Mouse (Mus musculus) CH12.LX (cell line): Measurements from ENCODE around the gene Alg2. TPM values are rescaled to one million over a fixed set of nuclear protein-coding genes. Genes with fewer than 3 reads are reported as not detected.

Experiments used
- DNase-seq: peaks from one replicate; pipeline ENCODE4 v3.0.0-alpha.2; 2013; ENCODE audit errors: extremely low read depth
- H3K27ac ChIP-seq: 2 replicates; pipeline ENCODE4 v1.5.1; 2012; ENCODE audit warnings: low read depth, mild to moderate bottlenecking, control low read depth, moderate library complexity; ENCODE audit not compliant: insufficient read depth
- H3K27me3 ChIP-seq: replicated peaks from 2 replicates; pipeline ENCODE3; 2012; ENCODE audit warnings: inconsistent platforms
- H3K36me3 ChIP-seq, 2 experiments: replicated peaks in 1 of 2; 2 replicates each; pipeline versions ENCODE3 to v1.6.1; 2012; ENCODE audit warnings: inconsistent platforms in 1 of 2, low read length in 1 of 2, mild to moderate bottlenecking in 1 of 2, mixed read lengths in 1 of 2, moderate library complexity in 1 of 2; ENCODE audit not compliant: control insufficient read depth in 1 of 2, insufficient read depth in 1 of 2
- H3K4me1 ChIP-seq, 2 experiments: 2 replicates each; pipeline ENCODE4 v1.6.1; 2012; ENCODE audit warnings: inconsistent platforms in 1 of 2, moderate library complexity in 1 of 2; ENCODE audit not compliant: insufficient read depth in 2 of 2, control insufficient read depth in 1 of 2
- H3K4me2 ChIP-seq: 2 replicates; pipeline ENCODE4 v1.6.1; 2012; ENCODE audit warnings: low read depth, mild to moderate bottlenecking, control low read depth; ENCODE audit not compliant: poor library complexity, insufficient read depth, severe bottlenecking
- H3K4me3 ChIP-seq, 3 experiments: fragments of 150-350 bp in 1 of 3; sonication (generic) in 1 of 3; replicated peaks in 1 of 3; 2 replicates each; pipeline versions ENCODE3 to v1.5.1; 2011 to 2012; ENCODE audit warnings: low read depth in 2 of 3, low read length in 2 of 3, mild to moderate bottlenecking in 2 of 3, moderate library complexity in 2 of 3, control low read depth in 1 of 3, improper control_type of control experiment in 1 of 3, inconsistent platforms in 1 of 3, mixed read lengths in 1 of 3; ENCODE audit not compliant: poor library complexity in 1 of 3
- H3K79me2 ChIP-seq: replicated peaks from 2 replicates; pipeline ENCODE4 v1.6.1; 2012; ENCODE audit warnings: mild to moderate bottlenecking, moderate library complexity; ENCODE audit not compliant: control insufficient read depth, poor library complexity, insufficient read depth, severe bottlenecking; ENCODE audit errors: extremely low read depth
- H3K9ac ChIP-seq: 2 replicates; pipeline ENCODE4 v1.6.1; 2012; ENCODE audit warnings: low read depth, mild to moderate bottlenecking, control low read depth, moderate library complexity; ENCODE audit not compliant: insufficient read depth
- H3K9me3 ChIP-seq: replicated peaks from 2 replicates; pipeline ENCODE3; 2012; ENCODE audit warnings: low read length, inconsistent platforms, mixed read lengths
- CHD1 ChIP-seq: IDR thresholded peaks from 2 replicates; pipeline ENCODE4 v1.6.1; 2012; ENCODE audit warnings: low read depth, low read length, improper control_type of control experiment, inconsistent platforms
- ELF1 ChIP-seq: IDR thresholded peaks from 2 replicates; pipeline ENCODE4 v1.6.1; 2014; ENCODE audit warnings: low read depth, mild to moderate bottlenecking, inconsistent platforms, low read length, improper control_type of control experiment
- ETS1 ChIP-seq: conservative IDR thresholded peaks from 2 replicates; pipeline ENCODE4 v1.6.1; 2012; ENCODE audit warnings: low read depth, mild to moderate bottlenecking, inconsistent platforms, low read length, improper control_type of control experiment, moderate library complexity
- GABPA ChIP-seq: IDR thresholded peaks from 2 replicates; pipeline ENCODE4 v1.6.1; 2012; ENCODE audit warnings: low read depth, low read length, improper control_type of control experiment, inconsistent platforms; ENCODE audit not compliant: insufficient replicate concordance
- HCFC1 ChIP-seq: IDR thresholded peaks from 2 replicates; pipeline ENCODE4 v1.6.1; 2012; ENCODE audit warnings: low read depth, mild to moderate bottlenecking, inconsistent platforms, low read length, improper control_type of control experiment
- KAT2A ChIP-seq: IDR thresholded peaks from 2 replicates; pipeline ENCODE4 v1.6.1; 2012; ENCODE audit warnings: low read length, improper control_type of control experiment, inconsistent platforms; ENCODE audit not compliant: insufficient replicate concordance
- MAFK ChIP-seq: IDR thresholded peaks from 2 replicates; pipeline ENCODE4 v1.6.1; 2011; ENCODE audit warnings: low read length, improper control_type of control experiment; ENCODE audit not compliant: insufficient replicate concordance
- MAZ ChIP-seq: IDR thresholded peaks from 2 replicates; pipeline ENCODE4 v1.6.1; 2012; ENCODE audit warnings: low read depth, mild to moderate bottlenecking, inconsistent platforms, low read length, improper control_type of control experiment, moderate library complexity
- MXI1 ChIP-seq: IDR thresholded peaks from 2 replicates; pipeline ENCODE4 v1.6.1; 2011; ENCODE audit warnings: mild to moderate bottlenecking, low read depth, low read length, improper control_type of control experiment
- MYC ChIP-seq: IDR thresholded peaks from 2 replicates; pipeline ENCODE4 v1.6.1; 2011; ENCODE audit warnings: low read depth, mild to moderate bottlenecking, improper control_type of control experiment, low read length
- PAX5 ChIP-seq: IDR thresholded peaks from 2 replicates; pipeline ENCODE4 v1.6.1; 2012; ENCODE audit warnings: low read length, inconsistent platforms, mixed read lengths
- RAD21 ChIP-seq: IDR thresholded peaks from 2 replicates; pipeline ENCODE4 v1.6.1; 2011; ENCODE audit warnings: low read depth, mild to moderate bottlenecking, low read length, improper control_type of control experiment, moderate library complexity
- SIN3A ChIP-seq: IDR thresholded peaks from 2 replicates; pipeline ENCODE4 v1.6.1; 2012; ENCODE audit warnings: low read length, improper control_type of control experiment, inconsistent platforms
- SMC3 ChIP-seq: IDR thresholded peaks from 2 replicates; pipeline ENCODE4 v1.6.1; 2011; ENCODE audit warnings: low read depth, low read length, improper control_type of control experiment
- TBP ChIP-seq: conservative IDR thresholded peaks from 2 replicates; pipeline ENCODE4 v1.6.1; 2011; ENCODE audit warnings: low read depth, low read length, improper control_type of control experiment
- TCF12 ChIP-seq: IDR thresholded peaks from 2 replicates; pipeline ENCODE4 v1.6.1; 2014; ENCODE audit warnings: low read depth, mild to moderate bottlenecking, inconsistent platforms, low read length, improper control_type of control experiment
- UBTF ChIP-seq: IDR thresholded peaks from 2 replicates; pipeline ENCODE4 v1.6.1; 2012; ENCODE audit warnings: low read depth, mild to moderate bottlenecking, inconsistent platforms, low read length, improper control_type of control experiment, moderate library complexity
- USF1 ChIP-seq: IDR thresholded peaks from 2 replicates; pipeline ENCODE4 v1.6.1; 2014; ENCODE audit warnings: low read depth, mild to moderate bottlenecking, inconsistent platforms, low read length, improper control_type of control experiment
- ZMIZ1 ChIP-seq: IDR thresholded peaks from 2 replicates; pipeline ENCODE4 v1.6.1; 2012; ENCODE audit warnings: low read depth, mild to moderate bottlenecking, inconsistent platforms, low read length, improper control_type of control experiment
- ZNF384 ChIP-seq: IDR thresholded peaks from 2 replicates; pipeline ENCODE4 v1.6.1; 2012; ENCODE audit warnings: low read depth, low read length, improper control_type of control experiment, inconsistent platforms
- dilution Hi-C: fragments of 300-500 bp; cut with MboI; formaldehyde crosslinking; loops from 2 replicates; pipeline ENCODE4 v1.14.3; 2020; ENCODE audit warnings: low sequenced_read_pairs; ENCODE audit not compliant: extremely low pct_unique_long_range_greater_than_20kb, extremely low pct_ligation_motif_present
- in situ Hi-C: fragments of 300-500 bp; cut with MboI; formaldehyde crosslinking; loops from 3 replicates; pipeline ENCODE4 v1.14.3; 2019; ENCODE audit warnings: low sequenced_read_pairs, low pct_ligation_motif_present, low pct_unique_long_range_greater_than_20kb, mixed read lengths
- polyA plus RNA-seq: library from polyadenylated mRNA; unstranded; fragments of >175 nt; gene quantifications from 2 replicates; pipeline ENCODE4 v1.2.1, GENCODE M21; 2012; ENCODE audit warnings: low read depth; ENCODE audit not compliant: insufficient read length
- total RNA-seq, 2 experiments: library from RNA; depleted of rRNA; stranded (reverse); fragments of 300-350 nt in 1 of 2; fragments of >200 nt in 1 of 2; gene quantifications; 2 replicates each; pipeline ENCODE4 v1.2.3; 2012 to 2014

Alg2 gene
- total and polyA plus RNA-seq, 3 experiments = 8.4 to 28.9 (median 14.9) TPM

DNA sequence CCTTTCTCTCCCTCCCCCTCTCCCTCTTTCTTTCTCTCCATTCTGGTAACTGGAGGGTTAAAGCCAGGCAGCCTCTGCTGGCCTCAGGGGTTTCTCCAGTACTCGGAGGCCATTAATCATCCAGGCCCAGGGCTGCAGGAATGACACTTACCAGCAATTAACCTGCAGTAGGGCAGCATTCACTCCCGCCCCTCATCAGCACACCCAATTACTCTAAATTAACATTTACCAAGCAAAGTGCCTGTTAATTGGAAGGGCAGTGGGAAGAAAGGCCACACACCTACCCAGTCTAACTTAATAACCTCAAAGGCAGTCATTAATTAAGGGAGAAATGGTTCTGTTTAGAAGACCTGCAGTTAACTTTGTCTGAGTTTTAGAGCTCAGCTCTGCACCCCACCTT is 49.8 kb downstream of the Alg2 start:
- peaks cover 11 to 25% of the 10 kb centered on the region in 2 experiments for H3K4me1 ChIP-seq
- H3K9ac ChIP-seq = no peak overlapping the region
- in situ Hi-C loops (no loop called here), dilution Hi-C loops (no loop called here)
- H3K4me3 ChIP-seq = no peak overlapping the region
- no peaks in the 10 kb centered on the region for H3K79me2 ChIP-seq
- TF ChIP-seq KAT2A = no peak
- TF ChIP-seq CHD1 = no peak
- TF ChIP-seq UBTF = no peak
- no peak for TF ChIP-seq SMC3
- TF ChIP-seq MXI1 = no peak
- TF ChIP-seq TCF12 = no peak
- TF ChIP-seq USF1 = no peak
- TF ChIP-seq GABPA = no peak
- no peak for TF ChIP-seq SIN3A
- TF ChIP-seq RAD21 = no peak
- no peak for TF ChIP-seq PAX5
- TF ChIP-seq HCFC1 = no peak
- TF ChIP-seq ZMIZ1 = no peak
- no peak for TF ChIP-seq MAZ
- no peak overlapping the region for H3K27ac ChIP-seq
- H3K9me3 ChIP-seq = no peaks in the 10 kb centered on the region
- H3K36me3 ChIP-seq = no peaks in the 10 kb centered on the region
- DNase-seq = no peak
- no peaks in the 10 kb centered on the region for H3K27me3 ChIP-seq
- no peak overlapping the region for H3K4me2 ChIP-seq

DNA sequence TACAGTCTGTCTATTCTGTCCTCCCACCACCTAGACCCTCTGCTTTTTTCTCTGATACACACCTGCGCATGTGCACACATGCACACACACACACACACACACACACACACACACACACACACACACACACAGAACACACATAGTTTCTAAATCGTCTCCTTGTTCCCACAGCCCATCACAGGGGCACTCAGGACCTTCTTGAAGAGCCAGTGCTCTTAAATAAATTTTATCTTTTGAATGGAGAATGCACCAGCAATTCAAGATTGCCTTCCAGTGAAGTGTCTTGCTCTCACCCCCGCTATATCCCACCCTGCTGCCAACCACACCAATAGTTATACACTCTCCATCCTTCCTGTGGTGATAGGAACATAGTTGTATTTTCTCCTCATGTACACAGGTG is 51.2 kb downstream of the Alg2 start:
- DNase-seq = no peak
- Histone ChIP-seq H3K27me3 (no peaks in the 10 kb centered on the region), H3K4me3 (no peak overlapping the region), H3K9ac (no peak overlapping the region), H3K27ac (no peak overlapping the region), H3K36me3 (no peaks in the 10 kb centered on the region), H3K4me1 (peaks cover 9 to 22% of the 10 kb centered on the region in 2 experiments), H3K79me2 (no peaks in the 10 kb centered on the region), H3K9me3 (no peaks in the 10 kb centered on the region), H3K4me2 (no peak overlapping the region)
- dilution Hi-C loops = no loop called here
- in situ Hi-C loops = no loop called here
- TF ChIP-seq ELF1 (no peak), TBP (no peak), ZNF384 (no peak), ETS1 (no peak), MAFK (no peak), KAT2A (no peak), MYC (no peak), SMC3 (no peak), GABPA (no peak)
